Mouse (Mus musculus) adrenal gland, postnatal 10 days (tissue): ENCODE measurements at regions not wholly inside any gene's neighbourhood (a gene's known extent, or its start where the extent isn't known, plus 50 kb on each side); places are given as distances from the start of the nearest gene placed in this dataset.

Experiments
- DNase-seq: peaks from one replicate; pipeline ENCODE4 v3.0.0; 2021; ENCODE audit warnings: mixed read lengths

DNA sequence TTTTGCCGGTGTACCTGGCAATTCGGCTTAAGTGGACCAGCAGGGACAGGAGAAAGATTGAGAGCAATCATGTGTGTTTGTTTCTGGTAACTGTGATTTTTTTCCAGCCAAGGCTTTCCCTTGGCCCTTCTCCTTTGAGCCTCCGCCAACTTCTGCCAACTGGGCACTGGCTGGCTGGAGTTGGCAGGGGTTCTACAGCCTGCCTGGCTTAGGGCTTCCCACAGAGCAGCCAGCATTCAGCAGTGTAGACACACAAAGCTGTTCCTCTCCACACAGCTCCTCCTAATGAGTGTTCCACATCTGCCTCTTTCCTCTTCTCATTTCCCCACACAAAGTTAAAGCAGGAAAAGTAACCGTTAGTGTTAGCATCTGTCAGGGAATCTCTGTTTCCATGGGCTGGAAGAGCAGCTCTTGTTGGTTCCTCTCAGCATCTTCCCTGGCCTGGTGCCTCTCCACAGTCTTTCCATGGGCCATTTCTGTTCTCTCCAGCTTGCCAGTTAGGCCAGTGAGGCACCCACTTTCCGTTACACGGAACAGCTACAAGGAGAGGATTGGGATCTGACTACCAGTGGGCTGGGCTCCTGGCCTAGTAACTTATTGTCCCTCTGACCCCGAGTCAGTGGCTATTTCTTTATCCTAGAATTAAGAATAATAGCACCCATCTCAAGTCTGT is 68.0 kb upstream of the Rbm24 start:
- DNase-seq = peak; percentile 84

DNA sequence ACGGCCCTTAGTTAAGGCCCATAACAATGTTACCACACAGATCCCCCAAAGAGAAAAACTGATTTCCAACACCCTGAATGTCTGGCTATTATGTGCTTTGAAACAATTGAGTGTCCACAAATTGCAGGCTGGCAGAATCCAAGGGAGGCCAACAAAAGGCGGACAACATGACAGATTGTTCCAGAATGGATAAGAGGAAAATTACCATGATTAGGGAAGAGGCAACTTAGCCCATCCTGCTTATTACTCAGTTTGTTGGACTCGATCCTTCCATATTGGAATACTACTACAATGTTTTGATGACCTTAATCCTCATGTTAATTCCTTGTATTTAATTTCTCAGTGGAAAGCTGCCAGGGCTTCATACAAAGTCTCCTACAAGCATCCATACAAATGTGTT is 62.9 kb upstream of the Rbm24 start:
- no peak for DNase-seq

DNA sequence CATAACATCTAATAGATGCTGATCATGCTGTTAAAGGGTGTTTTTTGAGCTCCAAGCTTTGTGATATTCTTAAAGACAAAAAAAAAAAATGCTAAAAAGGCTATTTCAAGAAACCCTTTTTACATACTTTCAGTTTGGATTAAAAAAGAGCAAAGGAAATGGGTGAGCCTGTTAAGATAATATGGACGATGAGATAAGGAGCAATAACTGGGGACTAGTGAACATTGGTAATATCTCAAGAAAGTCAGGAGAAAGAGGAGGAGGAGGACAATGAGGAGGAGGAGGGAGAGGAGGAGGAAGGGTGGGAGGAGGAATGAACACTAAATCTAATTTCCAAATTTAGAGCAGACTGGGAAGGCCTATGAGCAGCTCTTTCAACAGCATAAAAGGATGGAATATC is 62.3 kb upstream of the Rbm24 start:
- DNase-seq = no peak

GRCm38 (mm10) chr13:46357037-46357436 is 61.2 kb upstream of the Rbm24 start:
- DNase-seq = no peak

DNA sequence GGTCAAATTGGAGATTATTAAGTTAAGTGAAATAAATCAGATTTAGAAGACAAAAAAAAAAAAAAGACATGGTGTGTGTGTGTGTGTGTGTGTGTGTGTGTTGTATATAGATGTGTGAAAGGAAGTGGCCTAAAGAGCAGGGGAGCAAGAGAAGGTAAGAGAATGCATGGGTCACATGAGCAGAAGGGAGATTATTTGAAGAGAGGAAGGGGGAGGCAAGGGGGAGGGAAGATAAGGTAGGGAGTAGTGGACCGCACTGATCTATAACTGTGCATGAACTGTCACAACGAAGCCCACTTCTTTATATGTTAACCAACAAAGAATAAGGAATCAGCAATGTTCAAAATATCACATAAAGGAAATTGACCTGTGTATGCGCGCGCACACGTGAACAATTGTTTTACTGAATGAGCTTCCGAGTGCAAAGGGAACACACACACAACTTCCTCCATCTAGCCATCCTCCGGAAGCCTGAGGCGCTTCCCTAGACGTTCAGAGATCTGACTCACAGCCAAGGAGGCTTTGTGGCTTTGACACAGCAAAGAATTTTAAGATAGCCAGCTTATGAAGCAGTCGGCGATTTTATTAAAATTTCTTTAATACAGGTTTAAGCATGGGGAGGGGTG is 57.6 kb upstream of the Rbm24 start:
- no peak for DNase-seq

GRCm38 (mm10) chr13:46363456-46364201 is 54.6 kb upstream of the Rbm24 start:
- DNase-seq = no peak

- DNase-seq = no peak
Observed at GRCm38 (mm10) chr13:46364202-46364912, 53.9 kb upstream of the Rbm24 start.

- no peak for DNase-seq
Observed at GRCm38 (mm10) chr13:46365292-46365691, 52.9 kb upstream of the Rbm24 start.
